Mouse (Mus musculus) olfactory bulb, adult 2 months (tissue): ENCODE results near the gene Kif24.

Experiments used
- CTCF ChIP-seq: fragments of 200-500 bp; IDR thresholded peaks from 2 replicates; pipeline ENCODE4 v1.5.1; 2012; ENCODE audit warnings: low read depth, mild to moderate bottlenecking, low read length, moderate library complexity; ENCODE audit not compliant: insufficient read depth
- POLR2A ChIP-seq: fragments of 200-500 bp; IDR thresholded peaks from 2 replicates; pipeline ENCODE4 v1.6.1; 2012; ENCODE audit warnings: mild to moderate bottlenecking, low read depth, low read length, moderate library complexity; ENCODE audit not compliant: insufficient read depth

GRCm38 (mm10) chr4:41394651-41395050, 70.0 kb downstream of the Kif24 start:
- TF ChIP-seq CTCF = no peak
- no peak for TF ChIP-seq POLR2A
